Mouse (Mus musculus): ENCODE data around the gene Gng2. TPM values are rescaled to one million over a fixed set of nuclear protein-coding genes. Genes with fewer than 3 reads are reported as not detected.
A peak's percentile ranks its signal among the peaks of the same experiment; 100 is the strongest.

The Gng2 gene
- polyA plus RNA-seq, 1 experiment from 2014 or later: 195 TPM

DNA sequence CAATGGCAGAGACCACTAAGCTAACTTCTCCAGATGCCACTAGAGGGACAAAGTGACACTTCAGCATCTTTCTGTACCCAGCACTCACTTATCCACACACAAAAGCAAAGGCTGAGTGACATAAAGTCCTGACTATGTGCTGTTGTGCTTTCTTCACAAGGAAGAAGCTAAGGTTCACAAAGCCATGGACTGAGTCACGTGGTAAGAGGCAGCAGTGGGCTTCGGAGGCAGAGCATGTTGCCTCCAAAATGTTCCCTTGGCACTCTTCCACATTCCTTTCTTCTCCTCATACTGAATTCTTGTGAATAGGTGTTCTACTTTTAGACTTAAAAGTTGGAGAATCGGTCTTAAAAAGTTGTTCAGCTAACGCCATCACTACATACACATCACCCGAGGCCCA, 3.0 kb downstream of the Gng2 start:
- Histone ChIP-seq H3K4me2 (replicated peaks) (peak overlapping the region; percentile 50), H3K27me3 (no peaks in the 10 kb centered on the region), H3K4me3 (peak overlapping the region; percentile 48), H3K9me3 (no peaks in the 10 kb centered on the region), H3K36me3 (no peaks in the 10 kb centered on the region), H3K9ac (replicated peaks) (peak overlapping the region; percentile 56; the same call in 1 of the 2 replicates), H3K4me1 (peaks cover 55% of the 10 kb centered on the region), H3K27ac (replicated peaks) (peak overlapping the region; percentile 83)
- WGBS: 86% methylated on average over 5 of the region's 5 CpGs
- ATAC-seq (ENCODE audit: low FRiP score, low read depth): no peak

- no peak overlapping the region for H3K4me3 ChIP-seq
- H3K4me2 ChIP-seq (replicated peaks): no peak overlapping the region
- WGBS: 78% methylated on average over 13 of the region's 13 CpGs
- H3K9me3 ChIP-seq: no peaks in the 10 kb centered on the region
- peaks cover 59% of the 10 kb centered on the region for H3K4me1 ChIP-seq
- no peaks in the 10 kb centered on the region for H3K36me3 ChIP-seq
- H3K27ac ChIP-seq (replicated peaks): no peak overlapping the region
- H3K27me3 ChIP-seq: no peaks in the 10 kb centered on the region
- no peak overlapping the region for H3K9ac ChIP-seq (replicated peaks)
- ATAC-seq (ENCODE audit: low FRiP score, low read depth): no peak
Measured at GRCm38 (mm10) chr14:19972316-19973029, 5.0 kb downstream of the Gng2 start.

DNA sequence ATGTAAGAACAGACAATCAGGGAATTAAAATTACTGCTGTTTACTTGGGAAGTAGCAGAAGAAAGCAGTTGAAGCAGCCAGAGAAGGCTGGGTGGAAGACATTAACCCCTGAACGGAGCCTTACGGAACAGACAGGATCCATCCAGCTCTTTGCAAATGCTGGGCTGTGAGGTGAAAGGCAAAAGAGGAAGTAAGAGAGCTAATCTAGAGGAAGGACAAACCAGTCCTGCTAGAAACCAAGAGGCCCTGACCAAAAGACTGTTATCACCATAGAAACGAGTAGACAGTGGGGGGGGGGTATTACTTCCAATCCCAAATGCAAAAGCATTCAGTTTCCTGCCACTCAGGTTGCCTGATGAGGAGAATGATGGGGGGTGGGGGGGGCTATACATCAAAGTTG, 6.6 kb downstream of the Gng2 start:
- no peak overlapping the region for H3K9ac ChIP-seq (replicated peaks)
- 54% methylated on average over 3 of the region's 3 CpGs for WGBS
- ATAC-seq (ENCODE audit: low FRiP score, low read depth): no peak
- peaks cover 57% of the 10 kb centered on the region for H3K4me1 ChIP-seq
- H3K36me3 ChIP-seq: peaks cover 5% of the 10 kb centered on the region; the same call in 1 of the 2 replicates
- no peaks in the 10 kb centered on the region for H3K9me3 ChIP-seq
- H3K4me3 ChIP-seq: no peak overlapping the region
- H3K27ac ChIP-seq (replicated peaks): no peak overlapping the region
- H3K4me2 ChIP-seq (replicated peaks): no peak overlapping the region; the same call in 1 of the 2 replicates
- no peaks in the 10 kb centered on the region for H3K27me3 ChIP-seq

GRCm38 (mm10) chr14:19970106-19970785, 7.2 kb downstream of the Gng2 start:
- H3K4me3 ChIP-seq: no peak overlapping the region
- no peak for ATAC-seq (ENCODE audit: low FRiP score, low read depth)
- no peaks in the 10 kb centered on the region for H3K27me3 ChIP-seq
- H3K4me1 ChIP-seq: peaks cover 57% of the 10 kb centered on the region
- no peak overlapping the region for H3K27ac ChIP-seq (replicated peaks)
- H3K9me3 ChIP-seq: no peaks in the 10 kb centered on the region
- peaks cover 9% of the 10 kb centered on the region; the same call in 1 of the 2 replicates for H3K36me3 ChIP-seq
- WGBS: 85% methylated on average over 6 of the region's 6 CpGs
- no peak overlapping the region for H3K4me2 ChIP-seq (replicated peaks)
- no peak overlapping the region for H3K9ac ChIP-seq (replicated peaks)

- H3K27ac ChIP-seq (replicated peaks): no peak overlapping the region
- WGBS: 81% methylated on average over 1 of the region's 1 CpGs
- H3K36me3 ChIP-seq: peaks cover 9% of the 10 kb centered on the region; the same call in 1 of the 2 replicates
- peaks cover 54% of the 10 kb centered on the region for H3K4me1 ChIP-seq
- H3K9ac ChIP-seq (replicated peaks): no peak overlapping the region
- no peak overlapping the region for H3K4me3 ChIP-seq
- no peaks in the 10 kb centered on the region for H3K27me3 ChIP-seq
- ATAC-seq (ENCODE audit: low FRiP score, low read depth): no peak
- H3K4me2 ChIP-seq (replicated peaks): no peak overlapping the region
- no peaks in the 10 kb centered on the region for H3K9me3 ChIP-seq
Measured at GRCm38 (mm10) chr14:19969566-19969965, 7.9 kb downstream of the Gng2 start.

DNA sequence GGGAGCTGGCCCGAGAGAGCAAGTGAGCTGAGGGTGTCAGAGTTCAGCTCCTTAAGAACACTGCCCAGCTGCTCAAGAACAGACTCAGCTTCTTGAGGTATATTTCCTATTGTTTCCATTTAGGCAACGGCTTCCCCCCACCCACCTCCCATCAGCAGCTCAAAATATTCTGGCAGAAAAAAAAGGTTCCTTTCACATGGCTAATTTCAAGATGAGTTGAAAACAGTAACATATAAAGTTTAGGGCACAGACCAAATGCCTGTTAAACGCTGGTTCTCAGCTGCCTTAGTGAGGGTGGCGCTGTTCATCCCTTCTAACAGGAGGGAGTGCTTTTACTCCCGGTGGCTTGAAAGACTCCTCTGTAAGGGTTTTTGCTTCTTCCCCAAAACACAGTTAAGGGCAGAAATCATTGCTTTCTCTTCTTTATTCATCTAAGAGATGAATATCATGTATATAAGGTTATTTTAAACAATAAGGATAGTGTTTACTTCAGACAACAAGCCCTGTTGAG, 8.4 kb downstream of the Gng2 start:
- H3K9me3 ChIP-seq: no peaks in the 10 kb centered on the region
- H3K4me1 ChIP-seq: peaks cover 55% of the 10 kb centered on the region
- peaks cover 9% of the 10 kb centered on the region; the same call in 1 of the 2 replicates for H3K36me3 ChIP-seq
- no peak for ATAC-seq (ENCODE audit: low FRiP score, low read depth)
- no peak overlapping the region for H3K9ac ChIP-seq (replicated peaks)
- no peaks in the 10 kb centered on the region for H3K27me3 ChIP-seq
- H3K4me2 ChIP-seq (replicated peaks): no peak overlapping the region
- H3K4me3 ChIP-seq: no peak overlapping the region
- no peak overlapping the region for H3K27ac ChIP-seq (replicated peaks)
- WGBS: 60% methylated on average over 5 of the region's 5 CpGs

DNA sequence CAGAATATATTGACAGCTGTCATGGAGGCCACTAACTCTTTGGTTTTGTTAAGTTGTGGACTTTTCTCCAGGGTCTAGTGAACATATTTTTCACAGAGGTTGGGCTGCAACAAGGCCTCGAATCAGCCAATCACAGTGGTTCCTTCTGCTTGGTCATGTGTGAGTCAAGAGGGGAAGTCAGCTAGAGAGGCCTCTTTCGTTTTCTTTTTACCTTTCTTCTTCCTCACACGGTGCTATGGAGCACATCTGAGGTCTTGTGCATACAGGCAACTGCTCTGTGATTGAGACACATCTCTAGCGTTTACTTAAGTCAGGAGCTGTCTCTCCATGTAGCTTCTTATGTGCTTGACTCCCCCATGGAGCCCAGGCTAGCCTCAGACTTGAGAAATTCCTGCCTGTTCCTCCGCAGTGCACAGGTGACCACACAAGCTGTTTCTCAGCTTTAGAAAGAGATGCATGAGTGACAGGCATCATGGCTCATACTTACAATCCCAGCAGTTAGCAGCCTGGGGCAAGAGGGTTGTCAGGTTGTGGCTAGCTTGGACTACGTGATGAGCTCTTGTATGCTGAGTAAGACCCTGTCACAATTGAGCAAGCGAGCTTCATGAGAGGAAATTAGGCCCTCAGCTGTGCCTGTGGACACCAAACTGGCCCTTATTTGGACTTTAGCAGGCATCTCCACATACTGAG, 9.0 kb downstream of the Gng2 start:
- WGBS: 80% methylated on average over 7 of the region's 7 CpGs
- Histone ChIP-seq H3K36me3 (peaks cover 9% of the 10 kb centered on the region; the same call in 1 of the 2 replicates), H3K4me1 (peaks cover 61% of the 10 kb centered on the region), H3K4me3 (no peak overlapping the region), H3K9me3 (no peaks in the 10 kb centered on the region), H3K4me2 (replicated peaks) (no peak overlapping the region), H3K9ac (replicated peaks) (no peak overlapping the region), H3K27me3 (no peaks in the 10 kb centered on the region), H3K27ac (replicated peaks) (no peak overlapping the region)
- no peak for ATAC-seq (ENCODE audit: low FRiP score, low read depth)

DNA sequence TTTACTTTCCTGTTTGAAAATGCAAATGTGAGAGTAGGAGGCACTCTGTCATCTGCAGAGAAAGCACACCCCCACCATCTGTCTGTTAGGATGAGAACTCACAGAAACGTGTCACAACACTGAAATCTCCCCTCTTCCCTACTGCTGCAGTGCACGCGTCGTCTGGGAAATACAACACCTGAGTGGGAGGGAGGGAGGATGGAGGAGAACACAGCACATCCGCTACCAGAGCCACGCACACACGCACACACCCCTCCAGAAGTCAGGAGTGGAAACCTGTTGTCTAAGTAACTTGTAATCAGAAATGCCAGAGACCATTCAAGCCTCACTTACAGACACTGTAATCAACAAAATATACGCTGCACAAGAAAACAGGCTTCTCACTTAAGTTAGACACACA, 9.9 kb downstream of the Gng2 start:
- peaks cover 59% of the 10 kb centered on the region for H3K4me1 ChIP-seq

DNA sequence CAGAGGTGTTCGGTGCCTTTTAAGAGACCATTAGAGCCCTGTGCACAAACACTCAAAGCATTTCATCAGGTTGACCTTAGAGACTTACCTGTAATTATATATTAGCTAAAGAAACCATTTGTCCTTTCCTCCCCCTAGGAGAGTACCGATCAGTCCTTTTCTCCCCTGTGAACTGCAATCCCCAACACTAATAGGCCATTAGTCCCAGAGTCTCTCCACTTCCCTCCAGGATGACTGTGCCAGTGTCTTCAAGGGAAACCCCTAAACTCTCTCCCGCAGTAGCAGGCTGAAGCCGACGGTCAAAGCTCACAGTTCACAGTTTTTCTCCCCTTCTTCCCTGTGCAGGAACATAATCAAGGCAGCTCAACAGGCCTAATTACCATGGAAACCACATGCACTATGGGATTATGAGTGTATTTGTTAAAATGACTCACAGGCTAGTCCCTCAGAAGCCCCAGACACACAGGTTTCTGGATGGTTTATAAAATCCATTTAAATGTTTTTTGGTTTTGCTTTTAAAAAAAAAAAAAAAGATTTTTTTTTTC, 13.4 kb downstream of the Gng2 start:
- peaks cover 15% of the 10 kb centered on the region for H3K36me3 ChIP-seq
- H3K4me1 ChIP-seq: peaks cover 43% of the 10 kb centered on the region
- H3K4me2 ChIP-seq (replicated peaks): peak overlapping the region; percentile 19; the same call in 1 of the 2 replicates
- no peaks in the 10 kb centered on the region for H3K27me3 ChIP-seq
- no peaks in the 10 kb centered on the region for H3K9me3 ChIP-seq
- 30% methylated on average over 5 of the region's 5 CpGs for WGBS
- ATAC-seq (ENCODE audit: low FRiP score, low read depth): peak; percentile 66; the same call in 1 of the 2 replicates
- peak overlapping the region; percentile 76 for H3K27ac ChIP-seq (replicated peaks)
- no peak overlapping the region for H3K9ac ChIP-seq (replicated peaks)
- no peak overlapping the region for H3K4me3 ChIP-seq

More for the DNA sequence above, 9.9 kb downstream of the Gng2 start:
- H3K27ac ChIP-seq (replicated peaks): no peak overlapping the region
- no peak overlapping the region for H3K9ac ChIP-seq (replicated peaks)
- no peak for ATAC-seq (ENCODE audit: low FRiP score, low read depth)
- H3K4me2 ChIP-seq (replicated peaks): no peak overlapping the region
- no peak overlapping the region for H3K4me3 ChIP-seq
- H3K9me3 ChIP-seq: no peaks in the 10 kb centered on the region
- no peaks in the 10 kb centered on the region for H3K27me3 ChIP-seq
- peaks cover 9% of the 10 kb centered on the region; the same call in 1 of the 2 replicates for H3K36me3 ChIP-seq
- 80% methylated on average over 8 of the region's 8 CpGs for WGBS

- ATAC-seq (ENCODE audit: low FRiP score, low read depth): peak; percentile 44; the same call in 1 of the 2 replicates
- 60% methylated on average over 15 of the region's 15 CpGs for WGBS
- H3K9me3 ChIP-seq: no peaks in the 10 kb centered on the region
Measured at GRCm38 (mm10) chr14:19961924-19962915, 15.2 kb downstream of the Gng2 start.

GRCm38 (mm10) chr14:19959860-19960259, 17.6 kb downstream of the Gng2 start:
- ATAC-seq (ENCODE audit: low FRiP score, low read depth): no peak
- WGBS: 68% methylated on average over 9 of the region's 9 CpGs
- no peak overlapping the region for H3K4me3 ChIP-seq
- peaks cover 31% of the 10 kb centered on the region for H3K36me3 ChIP-seq
- H3K9me3 ChIP-seq: no peaks in the 10 kb centered on the region
- H3K4me2 ChIP-seq (replicated peaks): no peak overlapping the region
- no peak overlapping the region for H3K27ac ChIP-seq (replicated peaks)
- peaks cover 31% of the 10 kb centered on the region for H3K4me1 ChIP-seq
- no peak overlapping the region for H3K9ac ChIP-seq (replicated peaks)
- H3K27me3 ChIP-seq: no peaks in the 10 kb centered on the region

More at GRCm38 (mm10) chr14:19961924-19962915, 15.2 kb downstream of the Gng2 start:
- peaks cover 29% of the 10 kb centered on the region for H3K36me3 ChIP-seq
- H3K27me3 ChIP-seq: no peaks in the 10 kb centered on the region
- no peak overlapping the region for H3K4me3 ChIP-seq
- no peak overlapping the region for H3K27ac ChIP-seq (replicated peaks)
- H3K4me1 ChIP-seq: peaks cover 31% of the 10 kb centered on the region
- H3K9ac ChIP-seq (replicated peaks): no peak overlapping the region
- H3K4me2 ChIP-seq (replicated peaks): no peak overlapping the region

Data from midbrain, embryonic 12.5 days (tissue).